In genomic region chr14:37135127-37135593, GRCm38 (mm10) we compare ENCODE assay signal across 8 mouse cellular contexts. TPM values are rescaled to one million over a fixed set of nuclear protein-coding genes. Genes with fewer than 3 reads are reported as not detected.
DNase-seq lines count a peak whose midpoint lies in the region; ATAC-seq and TF ChIP-seq lines count a peak whose summit lies in the region.

TSS of gene Ghitm (minus strand) at chr14:37135272.

- peaks cover 32% of the 10 kb centered on the region for H3K36me3 ChIP-seq in G1E (replicated peaks)
- H3K36me3 ChIP-seq in forebrain, embryonic 16.5 days (ENCODE audit: control insufficient read depth, insufficient read depth), result peaks cover 18% of the 10 kb centered on the region
- H3K36me3 ChIP-seq in lung, embryonic 14.5 days (ENCODE audit: insufficient read depth), result peaks cover 24% of the 10 kb centered on the region
- H3K36me3 ChIP-seq in thymus, adult 2 months (ENCODE audit: control insufficient read depth, insufficient read depth, low read length), result peaks cover 23% of the 10 kb centered on the region

- no peaks in the 10 kb centered on the region for H3K9me3 ChIP-seq in G1E (replicated peaks)
- H3K9me3 ChIP-seq in forebrain, embryonic 16.5 days (ENCODE audit: control insufficient read depth, low read length), result no peaks in the 10 kb centered on the region
- H3K9me3 ChIP-seq in lung, embryonic 14.5 days (ENCODE audit: low read depth, low read length), result no peaks in the 10 kb centered on the region

- ATAC-seq in G1E (ENCODE audit: extremely low read depth, insufficient number of reproducible peaks, low FRiP score, poor library complexity, severe bottlenecking), result peak; percentile 98
- ATAC-seq in forebrain, embryonic 16.5 days, result peak; percentile 99
- peak; percentile 99 for ATAC-seq in lung, embryonic 14.5 days (ENCODE audit: insufficient read depth)

- H3K4me3 ChIP-seq in G1E (ENCODE audit: low read depth, low read length), result peak within 1 kb of the TSS; percentile 83
- H3K4me3 ChIP-seq in forebrain, embryonic 16.5 days (replicated peaks; ENCODE audit: low read length), result peak within 1 kb of the TSS; percentile 83
- peak within 1 kb of the TSS; percentile 84 for H3K4me3 ChIP-seq in layer of hippocampus, adult 2 months
- peak within 1 kb of the TSS; percentile 60 for H3K4me3 ChIP-seq in lung, embryonic 14.5 days (ENCODE audit: low read depth, low read length)
- H3K4me3 ChIP-seq in olfactory bulb, adult 2 months (ENCODE audit: insufficient read depth, low read depth, low read length), result peak within 1 kb of the TSS; percentile 72
- peak within 1 kb of the TSS; percentile 71 for H3K4me3 ChIP-seq in thymus, adult 2 months (ENCODE audit: control insufficient read depth, insufficient read depth, low read length)

- peak within 1 kb of the TSS; percentile 88 for H3K9ac ChIP-seq in forebrain, embryonic 16.5 days (replicated peaks; ENCODE audit: low read depth, low read length)
- peak within 1 kb of the TSS; percentile 73 for H3K9ac ChIP-seq in lung, embryonic 14.5 days

- peaks cover 7% of the 10 kb centered on the region for H3K4me1 ChIP-seq in G1E (ENCODE audit: insufficient read depth, low read depth, low read length)
- peaks cover 3% of the 10 kb centered on the region; the same call in 1 of the 2 replicates for H3K4me1 ChIP-seq in forebrain, embryonic 16.5 days (replicated peaks; ENCODE audit: control insufficient read depth, insufficient read depth, low read length)
- H3K4me1 ChIP-seq in lung, embryonic 14.5 days (ENCODE audit: insufficient read depth), result peaks cover 3% of the 10 kb centered on the region; the same call in 1 of the 2 replicates
- H3K4me1 ChIP-seq in olfactory bulb, adult 2 months (ENCODE audit: control insufficient read depth, insufficient read depth, low read length), result no peaks in the 10 kb centered on the region
- no peaks in the 10 kb centered on the region for H3K4me1 ChIP-seq in thymus, adult 2 months (replicated peaks; ENCODE audit: control insufficient read depth, insufficient read depth, low read length)

- peak; percentile 75 for TF ChIP-seq POLR2A in olfactory bulb, adult 2 months (IDR thresholded peaks at IDR 0.05; ENCODE audit: insufficient read depth, low read depth, low read length)
- peak; percentile 76; the same call in 1 of the 2 replicates for TF ChIP-seq POLR2A in thymus, adult 2 months (IDR thresholded peaks at IDR 0.05; ENCODE audit: control insufficient read depth, extremely low read depth, insufficient read depth, low read length, poor library complexity)

- peak within 1 kb of the TSS; percentile 80 for H3K4me2 ChIP-seq in forebrain, embryonic 16.5 days (ENCODE audit: low read length)
- peak within 1 kb of the TSS; percentile 71 for H3K4me2 ChIP-seq in lung, embryonic 14.5 days

- DNase-seq in G1E (ENCODE audit: low spot score), result peak; percentile 79
- DNase-seq in cerebellum, adult 18-20 months, result peak; percentile 96 to 97
- DNase-seq in heart, postnatal 36 days, result peak; percentile 93 to 96
- DNase-seq in layer of hippocampus, adult 2 months (ENCODE audit: low spot score in 2 of 2), result peak; percentile 98 to 99
- DNase-seq in lung, embryonic 14.5 days, result peak; percentile 98
- DNase-seq in thymus, adult 2 months, result peak; percentile 97

- WGBS in forebrain, embryonic 16.5 days, result under 1% methylated on average over 37 of the region's 38 CpGs
- under 1% methylated on average over 38 of the region's 38 CpGs for WGBS in lung, embryonic 14.5 days
- WGBS in olfactory bulb, adult 2 months, result under 1% methylated on average over 38 of the region's 38 CpGs
- under 1% methylated on average over 38 of the region's 38 CpGs for WGBS in thymus, adult 2 months

- H3K27ac ChIP-seq in forebrain, embryonic 16.5 days (ENCODE audit: low read length), result peak within 1 kb of the TSS; percentile 71
- peak within 1 kb of the TSS; percentile 84 for H3K27ac ChIP-seq in layer of hippocampus, adult 2 months
- peak within 1 kb of the TSS; percentile 82 for H3K27ac ChIP-seq in lung, embryonic 14.5 days (ENCODE audit: low read depth)
- H3K27ac ChIP-seq in olfactory bulb, adult 2 months (ENCODE audit: insufficient read depth, low read depth, low read length), result peak within 1 kb of the TSS; percentile 54
- H3K27ac ChIP-seq in thymus, adult 2 months (ENCODE audit: control insufficient read depth, insufficient read depth, low read length), result no peak within 1 kb of the TSS

- H3K27me3 ChIP-seq in G1E (ENCODE audit: insufficient read depth, low read length), result no peaks in the 10 kb centered on the region
- H3K27me3 ChIP-seq in forebrain, embryonic 16.5 days (replicated peaks; ENCODE audit: control insufficient read depth, insufficient read depth, low read length), result no peaks in the 10 kb centered on the region
- no peaks in the 10 kb centered on the region for H3K27me3 ChIP-seq in lung, embryonic 14.5 days (ENCODE audit: insufficient read depth, low read length)
- H3K27me3 ChIP-seq in thymus, adult 2 months (ENCODE audit: control insufficient read depth, insufficient read depth, low read length), result no peaks in the 10 kb centered on the region

- TF ChIP-seq CTCF in G1E (IDR thresholded peaks at IDR 0.05; ENCODE audit: low read depth, low read length), result no peak
- TF ChIP-seq CTCF in layer of hippocampus, adult 2 months (conservative IDR thresholded peaks at IDR 0.05), result no peak; the same call in 1 of the 2 replicates
- TF ChIP-seq CTCF in lung, embryonic 14.5 days (IDR thresholded peaks at IDR 0.05; ENCODE audit: low read depth), result no peak
- TF ChIP-seq CTCF in olfactory bulb, adult 2 months (IDR thresholded peaks at IDR 0.05; ENCODE audit: insufficient read depth, low read depth, low read length), result no peak
- TF ChIP-seq CTCF in thymus, adult 2 months (IDR thresholded peaks at IDR 0.05; ENCODE audit: borderline replicate concordance, control insufficient read depth, extremely low read depth, insufficient read depth, low read length, poor library complexity), result peak; percentile 33; the same call in 1 of the 2 replicates

- intact Hi-C loops in heart, postnatal 36 days (cut with DNase I), result loop anchor here (10.0 kb wide), 1 partner anchor 270 kb away; no protein-coding TSS in a partner anchor

RNA-seq across cellular contexts. Expression of gene Ghitm, which starts in this region (rescaled TPM):
- 201 and 205 TPM in 2 replicates for total RNA-seq in G1E (2014; fragmentation: Nextera tagmentation)
- total RNA-seq in G1E (2017), result 173 and 188 TPM in 2 replicates
- polyA plus RNA-seq in G1E (2012), result 13.7 and 14.0 TPM in 2 replicates
- polyA plus RNA-seq in forebrain, embryonic 16.5 days (2015; fragmentation: Nextera tagmentation; extraction: Ambion mirVana), result 188 and 221 TPM in 2 replicates
- 100 to 1,000 TPM; 639 to 655 TPM for total RNA-seq in heart, postnatal 36 days (2021)
- total RNA-seq in layer of hippocampus, adult 2 months (2021), result 100 to 1,000 TPM; 412 to 415 TPM
- polyA plus RNA-seq in lung, embryonic 14.5 days (2014; fragmentation: Nextera tagmentation; extraction: Ambion mirVana), result 186 and 193 TPM in 2 replicates
- polyA plus RNA-seq in olfactory bulb, adult 2 months (2012; ENCODE audit: insufficient read depth, insufficient read length, low replicate concordance, missing spikeins), result 602 TPM in 1 of 2 replicates, not detected in the other
- polyA plus RNA-seq in thymus, adult 2 months (2012; rRNA removed), result 104 and 115 TPM in 2 replicates
